Mouse (Mus musculus) lung, embryonic 14.5 days (tissue): Measurements from ENCODE around the gene Crygb. TPM values are rescaled to one million over a fixed set of nuclear protein-coding genes. Genes with fewer than 3 reads are reported as not detected.
"Not testable (repeated sequence)": the region's sequence is repeated elsewhere in the genome, so short reads cannot be mapped to it uniquely, and the experiment has no call there.

Source experiments
- ATAC-seq: fragments of 200-750 bp; cut with Nextera tagmentation; 2 replicates; pipeline ENCODE4 v1.8.0; 2017; ENCODE audit warnings: mild to moderate bottlenecking, moderate TSS enrichment, moderate library complexity; ENCODE audit not compliant: insufficient read depth
- DNase-seq: peaks from one replicate; pipeline ENCODE4 v3.0.0-alpha.2; 2015
- H3K27ac ChIP-seq: fragments of 300-500 bp; sonication (generic); 2 replicates; pipeline ENCODE4 v1.5.1; 2014; ENCODE audit warnings: low read depth, mild to moderate bottlenecking, moderate library complexity
- H3K27me3 ChIP-seq: fragments of 300-500 bp; sonication (generic); 2 replicates; pipeline ENCODE4 v1.6.1; 2014; ENCODE audit warnings: low read length, control low read depth; ENCODE audit not compliant: insufficient read depth
- H3K36me3 ChIP-seq: fragments of 300-500 bp; sonication (generic); 2 replicates; pipeline ENCODE4 v1.6.1; 2014; ENCODE audit warnings: control low read depth; ENCODE audit not compliant: insufficient read depth
- H3K4me1 ChIP-seq: fragments of 300-500 bp; sonication (generic); 2 replicates; pipeline ENCODE4 v1.6.1; 2014; ENCODE audit warnings: antibody characterized with exemption, control low read depth; ENCODE audit not compliant: insufficient read depth
- H3K4me2 ChIP-seq: fragments of 300-500 bp; sonication (generic); 2 replicates; pipeline ENCODE4 v1.6.1; 2014; ENCODE audit warnings: mild to moderate bottlenecking
- H3K4me3 ChIP-seq: fragments of 300-500 bp; sonication (generic); 2 replicates; pipeline ENCODE4 v1.5.1; 2014; ENCODE audit warnings: low read depth, low read length
- H3K9ac ChIP-seq: fragments of 300-500 bp; sonication (generic); 2 replicates; pipeline ENCODE4 v1.6.1; 2014
- H3K9me3 ChIP-seq: fragments of 300-500 bp; sonication (generic); 2 replicates; pipeline ENCODE4 v1.6.1; 2016; ENCODE audit warnings: low read depth, low read length, control low read depth
- CTCF ChIP-seq: IDR thresholded peaks from 2 replicates; pipeline ENCODE4 v1.5.1; 2016; ENCODE audit warnings: antibody characterized with exemption, low read depth
- WGBS: fragments of 180-500 bp; shearing (Covaris S2); extraction: QIAGEN DNeasy Blood & Tissue Kit; methylation state at CpG from one replicate; pipeline ENCODE4 v1.1.7; 2014; 5-methylcytosine and 5-hydroxymethylcytosine counted together
- polyA plus RNA-seq: library from polyadenylated mRNA; unstranded; fragments of >200 nt; fragmentation: Nextera tagmentation; extraction: Ambion mirVana; gene quantifications from 2 replicates; pipeline ENCODE4 v1.2.1, GENCODE M21; 2014

The Crygb gene
- polyA plus RNA-seq, 1 experiment from 2014 or later: not detected

GRCm38 (mm10) chr1:65064201-65064600, 17.9 kb downstream of the Crygb start:
- no peak for ATAC-seq
- Histone ChIP-seq H3K27ac (no peak overlapping the region), H3K27me3 (no peaks in the 10 kb centered on the region), H3K9me3 (no peaks in the 10 kb centered on the region), H3K36me3 (no peaks in the 10 kb centered on the region), H3K4me1 (no peaks in the 10 kb centered on the region), H3K9ac (no peak overlapping the region), H3K4me3 (no peak overlapping the region), H3K4me2 (no peak overlapping the region)
- 80% methylated on average over 15 of the region's 15 CpGs for WGBS
- TF ChIP-seq CTCF: no peak
- DNase-seq: no peak

GRCm38 (mm10) chr1:65063352-65063751, 18.7 kb downstream of the Crygb start, which contains the start of gene Crygd:
Gene Crygd, minus strand, starts transcription at chr1:65063452.
- no peak for ATAC-seq
- Histone ChIP-seq H3K27ac (no peak within 1 kb of the TSS), H3K36me3 (no peaks in the 10 kb centered on the region), H3K4me1 (no peaks in the 10 kb centered on the region), H3K9me3 (no peaks in the 10 kb centered on the region), H3K27me3 (no peaks in the 10 kb centered on the region), H3K9ac (no peak within 1 kb of the TSS), H3K4me2 (no peak within 1 kb of the TSS), H3K4me3 (no peak within 1 kb of the TSS)
- TF ChIP-seq CTCF: no peak
- 85% methylated on average over 8 of the region's 8 CpGs for WGBS
- no peak for DNase-seq

GRCm38 (mm10) chr1:65052140-65052539, 29.9 kb downstream of the Crygb start:
- DNase-seq (no peak), ATAC-seq (no peak)
- Histone ChIP-seq H3K4me2 (no peak overlapping the region), H3K4me3 (no peak overlapping the region), H3K36me3 (no peaks in the 10 kb centered on the region), H3K4me1 (no peaks in the 10 kb centered on the region), H3K27ac (no peak overlapping the region), H3K9me3 (no peaks in the 10 kb centered on the region), H3K27me3 (no peaks in the 10 kb centered on the region), H3K9ac (no peak overlapping the region)
- TF ChIP-seq CTCF: no peak
- 28% methylated on average over 2 of the region's 2 CpGs for WGBS

GRCm38 (mm10) chr1:65051696-65052095, 30.4 kb downstream of the Crygb start:
- no peak for TF ChIP-seq CTCF
- Histone ChIP-seq H3K4me1 (no peaks in the 10 kb centered on the region), H3K4me2 (no peak overlapping the region), H3K27me3 (no peaks in the 10 kb centered on the region), H3K9me3 (no peaks in the 10 kb centered on the region), H3K4me3 (no peak overlapping the region), H3K9ac (no peak overlapping the region), H3K36me3 (no peaks in the 10 kb centered on the region), H3K27ac (no peak overlapping the region)
- ATAC-seq (no peak), DNase-seq (no peak)
- WGBS: 60% methylated on average over 7 of the region's 7 CpGs

- not testable (repeated sequence) for ATAC-seq
Observed at GRCm38 (mm10) chr1:65050952-65051351, 31.1 kb downstream of the Crygb start, which contains the start of gene Cryge. Gene Cryge, minus strand, starts transcription at chr1:65051149.

GRCm38 (mm10) chr1:65048781-65049180, 33.3 kb downstream of the Crygb start:
- Histone ChIP-seq H3K27ac (no peak overlapping the region), H3K4me2 (no peak overlapping the region), H3K9ac (no peak overlapping the region), H3K36me3 (no peaks in the 10 kb centered on the region), H3K4me3 (no peak overlapping the region), H3K27me3 (no peaks in the 10 kb centered on the region), H3K4me1 (no peaks in the 10 kb centered on the region), H3K9me3 (no peaks in the 10 kb centered on the region)
- TF ChIP-seq CTCF: no peak
- 54% methylated on average over 12 of the region's 12 CpGs for WGBS
- DNase-seq: no peak
- ATAC-seq: no peak

More at GRCm38 (mm10) chr1:65050952-65051351, 31.1 kb downstream of the Crygb start, which contains the start of gene Cryge:
- not testable (repeated sequence) for DNase-seq, H3K4me3 ChIP-seq, H3K27ac ChIP-seq, H3K9ac ChIP-seq, H3K9me3 ChIP-seq, H3K27me3 ChIP-seq, H3K4me2 ChIP-seq, H3K36me3 ChIP-seq, H3K4me1 ChIP-seq
- 57% methylated on average over 10 of the region's 12 CpGs for WGBS

- Histone ChIP-seq H3K27me3 (no peaks in the 10 kb centered on the region), H3K4me1 (no peaks in the 10 kb centered on the region), H3K4me3 (no peak overlapping the region), H3K4me2 (no peak overlapping the region), H3K36me3 (no peaks in the 10 kb centered on the region), H3K27ac (no peak overlapping the region), H3K9me3 (no peaks in the 10 kb centered on the region), H3K9ac (no peak overlapping the region)
- peak; percentile 71 for TF ChIP-seq CTCF
- peak; percentile 70 for DNase-seq
- ATAC-seq: no peak
- WGBS: 36% methylated on average over 8 of the region's 8 CpGs
Observed at GRCm38 (mm10) chr1:65046401-65047109, 35.5 kb downstream of the Crygb start.
